Mouse (Mus musculus) c-Kit-positive CD71-positive TER-119-negative erythroid progenitor cells, embryonic 14.5 days (primary cell): ENCODE measurements around the gene Elf1.
A peak's percentile ranks its signal among the peaks of the same experiment; 100 is the strongest.

Experiments
- DNase-seq: peaks from one replicate; pipeline ENCODE4 v3.0.0-alpha.2; 2013; ENCODE audit warnings: low read depth

Elf1 gene

DNA sequence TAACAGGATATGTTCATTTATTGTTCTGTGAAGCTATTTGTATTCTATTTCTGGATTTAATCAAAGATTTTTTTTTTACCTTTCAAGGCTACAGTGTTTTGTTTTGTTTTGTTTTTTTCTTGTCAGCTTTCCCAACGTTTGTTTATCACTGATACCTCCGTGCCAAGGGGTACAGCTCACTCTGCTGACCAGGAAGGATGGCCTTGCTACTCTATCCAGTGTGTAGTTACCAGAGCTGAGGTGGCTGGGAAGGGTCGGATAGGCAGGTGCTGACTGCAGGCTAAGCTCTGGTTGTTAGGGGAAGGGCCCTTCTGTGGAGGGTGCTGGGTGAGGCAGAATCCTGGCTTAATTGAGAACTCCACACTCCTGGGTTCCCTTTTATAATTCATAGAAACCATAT, 9.3 kb downstream of the Elf1 start:
- DNase-seq, result no peak

DNA sequence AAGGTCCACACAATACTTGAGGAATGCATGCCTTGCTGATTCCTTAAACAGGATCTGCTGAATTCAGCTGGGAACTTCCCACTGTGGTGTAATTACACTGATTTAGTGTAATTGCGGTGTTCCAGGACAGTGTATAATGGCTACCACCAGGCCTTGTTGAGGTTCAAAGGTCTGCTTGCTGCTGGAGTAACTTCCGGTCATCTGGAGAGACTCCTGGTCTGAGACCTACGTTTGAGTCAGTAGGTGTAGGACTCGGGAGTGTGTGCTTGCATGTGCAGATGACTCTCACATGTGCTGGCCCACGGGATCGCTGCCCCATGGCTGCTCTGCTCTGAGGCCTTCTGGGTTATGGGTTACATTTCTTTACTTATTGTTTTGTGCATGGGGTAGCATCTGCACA, 13.4 kb downstream of the Elf1 start:
- no peak for DNase-seq

DNA sequence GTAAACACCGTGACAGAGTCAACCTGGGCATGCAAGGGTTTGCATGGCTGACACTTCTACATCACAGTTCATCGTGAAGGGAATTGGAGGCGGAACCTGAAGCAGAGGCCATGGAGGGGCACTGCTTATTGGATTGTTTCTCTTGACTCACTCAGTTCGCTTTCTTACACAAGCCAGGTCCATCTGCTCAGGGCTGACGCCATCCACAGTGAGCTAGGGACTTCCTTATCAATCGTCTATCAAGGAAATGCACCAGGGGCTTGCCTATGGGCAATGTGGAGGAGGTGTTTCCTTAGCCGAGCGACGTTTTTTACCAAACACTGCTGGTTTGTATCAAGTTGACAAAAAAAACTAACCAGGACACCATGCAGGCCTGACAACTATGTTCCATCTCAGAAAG, 18.3 kb downstream of the Elf1 start:
- no peak for DNase-seq

DNA sequence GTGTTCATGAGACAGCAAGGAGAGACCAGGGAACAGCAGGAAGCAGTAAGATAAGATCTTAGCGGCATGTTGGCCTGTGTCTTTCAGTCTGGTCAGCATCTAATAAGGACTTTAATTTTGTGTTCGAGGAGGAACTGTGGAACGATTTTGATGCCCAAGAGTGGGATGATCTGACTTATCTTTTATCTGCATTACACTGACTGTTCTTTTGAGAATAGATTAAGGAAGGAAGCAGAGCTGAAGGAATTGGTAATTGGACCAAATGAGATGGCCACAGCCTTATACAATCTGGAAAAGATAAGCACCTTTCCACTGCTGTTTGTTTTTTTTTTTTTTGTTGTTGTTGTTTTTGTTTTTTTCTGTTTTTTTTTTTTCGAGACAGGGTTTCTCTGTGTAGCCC, 19.8 kb downstream of the Elf1 start:
- no peak for DNase-seq

DNA sequence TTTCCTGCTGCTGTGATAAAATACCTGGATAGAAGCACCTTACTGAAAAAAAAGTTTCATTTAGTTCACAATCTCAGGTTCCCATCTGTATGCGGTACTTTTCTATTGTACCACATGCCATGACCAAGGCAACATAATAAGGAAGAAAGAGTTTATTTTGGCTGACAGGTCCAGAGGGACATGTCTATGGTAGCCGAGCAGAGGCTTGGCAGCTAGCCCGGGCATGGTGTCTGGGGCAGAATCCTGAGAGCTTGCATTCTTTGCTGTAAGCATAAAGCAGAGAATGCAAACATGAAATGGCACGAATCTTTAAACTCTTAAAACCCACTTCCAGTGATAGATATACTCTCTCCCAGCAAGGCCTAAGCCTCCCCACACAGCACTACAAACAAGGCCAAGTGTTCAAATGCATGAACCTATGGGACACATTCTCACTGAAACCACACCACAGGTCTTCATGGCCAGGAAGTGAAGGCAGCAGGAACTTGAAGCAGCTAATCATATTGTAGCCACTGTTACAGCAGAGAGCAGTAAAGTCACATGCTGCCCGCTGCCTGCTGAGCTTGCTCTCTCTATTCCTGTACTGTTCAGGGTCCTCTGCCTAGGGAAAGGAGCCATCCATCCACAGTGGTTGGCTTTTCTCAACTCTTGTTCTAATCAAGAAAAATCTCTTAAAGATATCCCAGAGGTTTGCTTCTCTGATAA, 22.5 kb downstream of the Elf1 start:
- no peak for DNase-seq

DNA sequence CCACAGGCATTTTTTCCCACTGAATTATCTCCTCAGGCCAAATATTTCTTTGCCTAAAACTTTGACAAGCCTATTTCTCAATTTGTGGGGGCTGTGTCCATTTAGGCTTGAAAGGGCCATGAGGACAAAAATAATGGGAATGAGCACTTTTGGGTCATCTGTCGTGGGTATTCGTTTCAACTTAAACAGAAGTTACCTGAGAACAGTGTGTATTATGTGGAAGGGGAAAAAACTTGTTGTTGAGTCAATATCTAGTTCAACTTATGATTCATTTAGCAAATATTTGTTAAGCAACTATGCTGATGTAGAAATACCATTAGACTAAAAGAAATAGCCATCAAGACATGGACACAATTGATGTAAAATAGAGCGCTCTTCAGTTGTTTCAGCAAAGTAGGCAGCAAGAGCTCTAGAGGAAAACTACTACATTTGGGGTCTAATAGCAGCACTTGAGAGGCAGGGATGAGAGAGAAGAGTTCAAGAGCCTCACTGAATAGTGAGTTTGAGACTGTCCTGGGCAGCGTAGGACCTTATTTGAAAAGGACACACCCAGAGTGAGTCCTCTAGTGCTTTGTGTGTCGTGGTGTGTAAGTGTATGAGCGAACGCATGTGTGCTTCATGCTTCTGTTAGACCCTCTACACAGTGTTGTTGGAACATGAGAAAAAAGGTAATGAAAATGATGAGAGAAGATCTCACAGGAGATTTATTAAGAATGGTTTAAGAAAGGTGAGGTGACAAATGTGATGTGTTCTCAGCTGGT, 23.4 kb downstream of the Elf1 start:
- DNase-seq, result no peak

DNA sequence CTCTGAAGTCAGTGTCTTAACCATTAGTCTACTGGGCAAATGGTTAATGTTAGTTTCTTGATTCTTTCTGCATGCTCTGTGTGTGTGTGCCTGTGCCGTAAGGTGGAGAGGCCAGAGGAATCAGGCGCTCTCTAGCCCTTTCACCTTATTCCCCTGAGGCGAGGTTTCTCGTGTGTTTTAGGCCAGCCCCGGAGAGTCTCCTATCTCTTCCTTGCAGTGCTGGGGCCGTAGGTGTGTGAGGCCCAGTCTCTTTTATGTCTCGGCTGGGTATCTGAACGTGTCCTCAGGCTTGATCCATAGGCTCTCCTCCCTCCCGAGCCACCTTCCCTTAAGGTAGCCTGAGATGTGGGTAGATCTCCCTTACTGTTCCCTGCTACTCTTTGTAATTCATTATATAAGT, 25.2 kb downstream of the Elf1 start:
- no peak for DNase-seq

DNA sequence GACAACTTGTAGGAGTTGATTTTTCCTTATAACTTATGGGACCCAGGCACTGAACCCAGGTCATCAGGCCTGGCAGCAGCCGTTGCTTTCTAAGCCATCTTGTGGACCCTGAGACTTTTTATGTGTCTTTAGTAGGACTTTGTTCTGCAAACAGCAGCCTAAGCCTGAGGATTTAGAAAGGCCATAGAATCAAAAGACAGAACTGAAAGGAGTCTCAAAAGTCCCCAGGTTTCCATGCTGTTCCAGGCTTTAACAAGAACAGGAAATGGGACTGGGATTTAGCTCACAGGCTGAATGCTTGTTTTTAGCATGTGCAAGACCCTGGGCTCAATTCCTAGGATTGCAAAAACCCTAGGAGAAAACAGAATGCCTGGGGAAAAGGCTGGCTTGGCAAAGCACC, 26.9 kb downstream of the Elf1 start:
- no peak for DNase-seq

DNA sequence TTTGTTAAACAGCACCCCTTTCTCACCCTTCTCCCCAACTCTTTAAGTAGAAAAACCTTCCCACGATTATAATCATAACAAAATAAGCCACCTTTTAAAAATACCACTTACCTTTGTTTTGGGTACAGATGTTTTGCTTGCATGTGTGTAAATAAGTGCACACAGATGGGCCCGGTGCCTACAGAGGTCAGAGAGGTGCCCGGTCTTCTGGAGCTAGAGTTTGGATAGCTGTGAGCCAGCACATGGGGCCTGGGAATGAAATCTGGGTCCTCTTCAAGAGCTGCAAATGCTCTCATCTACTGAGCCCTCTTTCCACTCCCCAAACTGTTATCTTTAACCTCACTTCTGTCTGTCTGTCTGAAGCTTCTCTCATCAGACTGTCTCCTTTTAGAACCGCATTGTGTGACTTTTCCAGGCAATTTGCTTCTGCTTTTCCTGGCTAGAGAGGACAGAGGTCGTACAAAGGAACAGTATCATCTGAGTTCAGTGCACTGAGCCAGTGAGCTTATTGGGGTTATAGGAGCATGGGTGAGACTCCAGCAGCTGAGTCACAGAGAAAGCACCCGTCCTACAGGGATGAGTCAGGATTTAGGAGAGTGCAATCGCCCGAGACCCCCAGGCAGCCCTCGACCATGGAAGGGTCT, 27.8 kb downstream of the Elf1 start:
- no peak for DNase-seq

DNA sequence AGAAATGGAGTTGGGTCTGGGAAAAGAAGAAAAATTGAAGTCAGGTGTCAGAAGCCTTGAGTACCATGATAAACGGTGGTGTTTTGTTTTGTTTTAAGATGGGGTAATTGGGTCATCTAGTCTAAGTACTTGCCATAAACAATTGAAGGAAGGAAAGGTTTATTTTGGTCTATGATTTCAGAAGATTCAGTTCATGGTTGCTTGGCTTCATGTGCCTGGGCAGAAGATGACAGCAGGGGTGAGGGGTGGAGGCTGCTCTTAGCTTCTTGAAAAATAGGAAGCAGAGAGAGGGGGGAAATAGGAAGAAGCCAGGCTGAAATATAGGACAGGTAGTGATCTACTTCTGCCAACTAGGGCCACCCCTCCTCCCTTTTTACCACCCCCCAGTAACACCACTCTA, 30.5 kb downstream of the Elf1 start:
- no peak for DNase-seq

DNA sequence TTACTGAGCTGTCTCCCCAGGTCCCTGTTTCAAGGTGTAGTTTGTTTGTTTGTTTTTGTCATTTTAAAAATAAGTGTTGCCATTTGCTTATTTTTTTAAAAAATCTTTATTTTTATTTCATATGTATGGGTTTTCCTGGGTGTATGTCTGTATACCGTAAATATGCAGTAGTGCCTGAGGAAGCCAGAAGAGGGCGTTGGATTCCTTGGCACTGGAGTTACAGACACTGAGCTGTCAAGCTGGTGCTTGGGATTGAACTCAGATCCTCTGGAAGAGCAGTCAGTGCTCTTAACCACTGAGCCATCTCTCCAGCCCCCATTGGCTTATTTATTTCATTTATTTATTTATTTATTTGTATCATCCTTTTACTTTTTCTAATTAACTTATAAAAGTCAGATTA, 33.0 kb downstream of the Elf1 start:
- DNase-seq, result no peak

DNA sequence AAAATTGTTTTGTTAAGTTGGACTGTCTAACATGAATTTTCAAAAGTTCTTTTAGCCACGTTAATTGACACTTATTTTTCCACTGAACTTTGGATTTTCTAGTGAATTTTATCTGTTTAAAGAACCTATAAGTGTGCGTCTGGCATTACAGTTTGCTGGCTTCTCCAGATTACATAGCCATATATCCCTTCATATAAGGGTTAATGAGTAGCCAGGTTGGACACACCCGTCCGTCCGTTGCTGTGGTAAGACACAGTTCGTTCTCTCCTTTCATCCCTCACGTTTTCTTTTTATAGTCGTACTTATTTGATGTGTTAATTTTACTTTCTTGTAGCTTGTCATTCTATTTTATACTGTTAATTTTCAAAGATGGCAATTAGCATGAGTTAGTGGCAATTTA, 34.1 kb downstream of the Elf1 start:
- DNase-seq, result no peak

DNA sequence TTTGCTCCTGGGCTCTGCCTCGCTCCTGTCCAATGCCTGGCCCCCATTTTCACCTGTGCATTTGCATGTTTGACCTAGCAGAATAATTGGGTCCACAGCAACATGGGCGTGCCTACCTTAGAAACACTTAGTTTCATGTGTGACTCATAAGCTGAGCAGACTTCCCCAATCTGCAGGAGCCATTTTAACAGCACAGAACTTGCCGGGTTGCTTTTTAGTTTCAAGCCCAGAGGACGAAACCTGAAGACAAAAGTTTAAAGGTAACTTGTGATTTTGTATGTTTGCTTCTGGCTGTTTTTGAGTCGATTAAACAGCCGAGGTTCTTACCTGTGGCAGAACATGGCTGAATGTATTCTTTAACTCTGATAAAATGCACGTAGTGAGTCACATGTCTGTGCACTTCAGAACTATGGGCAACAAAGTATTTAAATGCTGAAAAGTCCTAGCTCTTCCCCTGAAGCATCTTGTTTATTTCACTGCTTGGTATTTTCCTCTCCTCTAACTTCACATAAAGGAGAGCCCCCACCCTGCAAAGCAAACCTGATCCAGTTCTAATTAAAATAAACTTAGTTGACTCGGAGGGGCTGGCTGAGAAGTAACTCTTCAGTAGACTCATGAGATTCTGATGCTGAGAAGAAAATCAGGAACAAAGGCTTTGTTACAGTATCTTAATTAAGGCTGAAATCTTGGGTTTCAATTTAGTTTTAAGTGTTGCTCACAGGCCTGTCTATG, 34.7 kb downstream of the Elf1 start:
- DNase-seq, result peak; percentile 66

DNA sequence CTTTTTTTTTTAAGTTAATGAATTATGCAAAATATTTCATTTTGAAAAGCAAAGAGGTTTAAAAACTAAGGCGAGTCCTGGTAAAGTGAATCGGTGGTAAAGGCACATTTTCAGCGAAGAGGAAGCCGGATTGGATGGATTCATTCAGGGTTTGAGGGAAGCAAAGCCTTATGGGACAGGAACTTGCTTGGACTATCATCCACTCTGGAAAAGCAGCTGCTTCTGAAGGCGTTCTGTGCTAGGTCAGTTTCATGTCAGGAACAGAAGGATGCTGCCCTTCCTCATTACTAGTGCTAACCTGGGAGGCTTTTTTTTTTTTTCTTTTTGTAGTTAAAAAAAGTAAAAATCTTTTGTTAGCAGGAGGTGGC, 35.2 kb downstream of the Elf1 start:
- DNase-seq, result no peak

DNA sequence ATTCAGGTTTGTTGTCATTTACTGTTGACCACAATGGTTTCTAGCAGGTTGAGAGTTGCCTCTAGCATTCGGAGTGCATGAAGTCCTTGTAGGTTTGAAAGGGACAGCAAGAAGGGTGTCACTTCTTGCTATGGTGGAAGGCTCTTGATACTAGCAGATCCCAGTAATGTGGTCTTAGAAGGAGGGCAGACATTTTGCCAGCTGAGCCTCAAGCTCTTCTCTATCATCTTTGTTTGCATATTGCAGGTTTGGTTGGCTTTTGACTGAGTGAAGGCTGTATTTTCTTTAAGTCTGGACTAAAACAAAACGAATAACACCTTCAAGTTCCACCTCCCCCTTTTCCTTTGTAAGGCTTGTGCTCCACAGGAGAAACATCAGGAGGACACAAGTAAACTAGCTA, 35.8 kb downstream of the Elf1 start:
- no peak for DNase-seq

DNA sequence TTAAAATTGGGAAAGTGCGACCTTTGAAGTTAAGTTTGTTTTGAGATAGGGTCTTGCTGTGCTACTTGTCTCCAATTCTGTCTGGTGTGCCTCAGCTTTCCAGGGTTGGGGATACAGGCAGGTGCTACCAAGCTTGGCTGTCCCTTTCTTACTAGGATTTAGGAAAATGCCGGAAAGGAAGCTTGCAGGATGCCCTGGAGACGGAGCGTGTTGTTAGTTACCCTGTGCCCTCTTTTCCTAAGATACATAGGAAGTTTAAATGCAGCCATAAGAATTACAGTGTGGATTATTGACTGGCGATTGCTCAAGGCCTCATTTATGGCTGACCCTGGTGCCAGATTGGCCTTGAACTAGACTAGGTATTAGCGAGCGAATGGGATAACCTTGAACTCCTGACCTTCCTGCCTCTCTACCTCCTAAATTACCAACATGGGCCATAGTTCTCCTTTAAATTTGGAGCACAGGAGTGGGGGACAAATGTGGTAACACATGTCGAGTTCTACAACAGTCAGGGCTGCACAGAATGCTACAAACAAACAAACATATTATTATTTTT, 36.3 kb downstream of the Elf1 start:
- no peak for DNase-seq

DNA sequence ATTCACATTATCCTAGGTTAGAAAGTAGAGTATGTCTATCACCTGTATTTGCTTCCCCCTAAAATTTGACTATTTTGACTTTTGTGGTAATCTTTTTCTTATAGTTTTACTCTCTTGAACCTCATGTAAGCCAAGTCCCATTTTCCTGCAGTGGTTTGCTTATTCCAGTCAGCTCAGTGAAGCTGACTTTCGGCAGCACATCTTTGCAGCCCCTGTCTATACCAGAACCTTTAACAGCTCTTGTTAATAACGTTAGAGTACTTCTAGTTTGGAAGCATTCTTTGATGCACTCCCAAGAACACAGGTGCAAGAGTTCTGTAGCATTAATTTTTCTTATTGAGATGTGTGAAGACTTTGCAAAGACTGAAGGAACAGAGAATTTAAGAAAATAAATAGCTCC, 37.1 kb downstream of the Elf1 start:
- DNase-seq, result no peak

DNA sequence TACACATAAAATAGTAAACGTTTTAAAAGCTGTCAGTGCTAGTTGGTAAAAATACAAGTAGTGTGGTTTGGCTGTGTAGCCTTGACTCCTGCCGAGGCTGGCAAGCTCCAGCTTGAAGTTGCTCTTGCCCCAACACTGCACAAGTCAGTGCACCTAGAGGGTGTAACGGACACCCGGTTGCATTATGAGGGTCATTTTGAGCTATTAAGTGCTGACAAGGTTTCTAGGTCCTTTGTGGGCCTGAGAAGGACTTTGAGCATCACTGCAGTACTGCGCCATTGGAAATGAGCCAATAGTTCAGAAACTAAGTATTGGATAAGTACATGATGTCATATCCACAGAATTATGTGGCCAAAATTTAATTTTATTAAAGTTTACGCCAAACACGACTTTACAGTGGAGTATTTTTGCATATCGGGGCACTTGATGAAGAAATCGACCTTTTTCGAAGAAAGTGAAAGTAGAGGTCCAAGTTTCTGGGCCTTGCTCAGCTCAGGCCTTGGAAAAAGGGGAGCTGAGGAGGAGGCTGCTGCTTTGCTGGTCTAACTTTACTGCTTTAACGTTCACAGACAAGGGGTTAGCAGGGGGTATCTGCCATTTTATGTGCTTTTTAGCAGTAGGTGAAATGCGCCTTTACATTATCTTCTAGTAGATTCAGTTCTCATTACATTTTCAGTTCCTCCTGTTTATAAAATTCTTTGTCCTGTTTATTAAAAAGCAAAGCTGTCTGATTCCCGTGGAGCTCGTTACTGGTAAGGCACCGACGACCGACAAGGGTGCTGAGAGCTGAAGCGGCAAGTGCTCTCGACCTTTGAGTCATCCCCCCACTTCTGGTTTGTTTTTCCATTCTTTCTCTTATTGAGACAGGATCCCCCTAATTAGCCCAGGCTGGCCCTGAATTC, 38.0 kb downstream of the Elf1 start:
- no peak for DNase-seq

DNA sequence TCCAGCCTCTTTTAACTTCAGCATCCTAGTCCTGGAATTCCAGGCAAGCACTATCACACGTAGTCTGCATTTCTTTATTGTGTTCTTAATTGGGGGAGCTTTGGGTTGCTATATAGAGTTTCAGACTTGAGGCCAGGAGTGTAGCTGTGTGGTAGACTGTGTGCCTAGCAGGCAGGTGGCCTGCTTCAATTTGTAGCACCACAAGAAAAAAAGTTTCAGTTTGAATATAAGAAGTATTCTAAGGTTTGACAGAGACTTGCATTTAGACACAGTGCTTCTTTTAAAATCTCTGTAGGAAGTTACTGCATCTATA, 38.6 kb downstream of the Elf1 start:
- DNase-seq, result no peak

DNA sequence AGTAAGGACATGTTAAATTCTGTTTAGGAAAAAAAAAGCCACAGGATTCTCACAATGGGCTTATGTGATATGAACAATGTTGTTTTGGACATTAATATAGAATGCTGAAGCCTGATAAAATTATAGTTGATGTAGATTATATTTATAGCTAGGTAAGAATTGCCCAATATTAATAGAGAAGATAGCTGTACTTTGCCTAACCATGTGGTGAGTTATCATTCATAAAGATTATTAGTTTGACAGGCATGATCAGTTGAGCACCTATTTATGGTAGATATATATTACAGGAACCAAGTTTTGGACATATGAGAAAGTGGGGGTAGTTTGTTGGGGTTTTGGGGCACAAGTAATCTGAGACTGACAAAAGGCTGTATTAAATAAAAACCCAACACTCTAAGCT, 39.6 kb downstream of the Elf1 start:
- DNase-seq, result no peak

DNA sequence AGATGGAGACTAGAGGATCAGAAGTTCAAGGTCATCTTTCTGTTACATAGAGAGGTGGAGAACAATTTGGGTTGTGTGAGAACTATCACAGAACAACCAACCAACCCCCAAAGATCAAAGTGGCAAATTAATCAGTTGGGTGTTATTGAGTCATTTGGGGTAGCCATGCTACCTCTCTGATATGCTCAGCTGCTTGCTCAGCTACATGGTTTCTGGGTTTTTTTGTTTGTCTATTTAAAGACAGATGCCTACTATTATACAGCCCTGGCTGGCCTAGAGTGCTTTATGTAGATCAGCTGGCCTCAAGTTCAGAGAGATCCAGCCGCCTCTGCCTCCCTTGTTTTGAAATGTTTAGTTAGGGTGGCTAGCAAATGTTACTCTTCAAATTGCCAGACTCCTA, 40.1 kb downstream of the Elf1 start:
- DNase-seq, result no peak
